Mouse (Mus musculus): ENCODE measurements around the gene Zfp473. TPM values are rescaled to one million over a fixed set of nuclear protein-coding genes. Genes with fewer than 3 reads are reported as not detected.
"Not testable (repeated sequence)": the region's sequence is repeated elsewhere in the genome, so short reads cannot be mapped to it uniquely, and the experiment has no call there.

Zfp473 gene
- polyA plus RNA-seq, 1 experiment from 2014 or later = 1.2 TPM

GRCm38 (mm10) chr7:44708093-44708492, 42.8 kb downstream of the Zfp473 start:
- H3K4me1 ChIP-seq; H3K36me3 ChIP-seq; H3K9ac ChIP-seq (replicated peaks); H3K4me2 ChIP-seq (replicated peaks); H3K4me3 ChIP-seq; H3K27ac ChIP-seq (replicated peaks); H3K27me3 ChIP-seq; H3K9me3 ChIP-seq; ATAC-seq (replicated peaks): not testable (repeated sequence)
- WGBS = 90% methylated on average over 6 of the region's 6 CpGs

GRCm38 (mm10) chr7:44707169-44707675, 43.6 kb downstream of the Zfp473 start:
- Histone ChIP-seq H3K4me1 (no peaks in the 10 kb centered on the region), H3K36me3 (no peaks in the 10 kb centered on the region), H3K27me3 (no peaks in the 10 kb centered on the region), H3K4me2 (replicated peaks) (no peak overlapping the region), H3K4me3 (no peak overlapping the region), H3K9ac (replicated peaks) (no peak overlapping the region), H3K27ac (replicated peaks) (no peak overlapping the region), H3K9me3 (no peaks in the 10 kb centered on the region)
- ATAC-seq (replicated peaks) = no peak
- 92% methylated on average over 5 of the region's 5 CpGs for WGBS

- Histone ChIP-seq H3K4me2 (replicated peaks) (no peak overlapping the region), H3K27ac (replicated peaks) (no peak overlapping the region), H3K9me3 (no peaks in the 10 kb centered on the region), H3K36me3 (no peaks in the 10 kb centered on the region), H3K9ac (replicated peaks) (no peak overlapping the region), H3K4me3 (no peak overlapping the region), H3K27me3 (no peaks in the 10 kb centered on the region), H3K4me1 (no peaks in the 10 kb centered on the region)
- ATAC-seq (replicated peaks) = no peak
These were observed 44.5 kb downstream of the Zfp473 start for GRCm38 (mm10) chr7:44706322-44706721.

GRCm38 (mm10) chr7:44705086-44705485, 45.8 kb downstream of the Zfp473 start:
- no peaks in the 10 kb centered on the region for H3K27me3 ChIP-seq
- H3K9ac ChIP-seq (replicated peaks) = no peak overlapping the region
- no peak for ATAC-seq (replicated peaks)
- H3K4me2 ChIP-seq (replicated peaks) = no peak overlapping the region
- no peak overlapping the region for H3K4me3 ChIP-seq
- H3K9me3 ChIP-seq = no peaks in the 10 kb centered on the region
- H3K4me1 ChIP-seq = no peaks in the 10 kb centered on the region
- no peak overlapping the region for H3K27ac ChIP-seq (replicated peaks)
- WGBS = 92% methylated on average over 4 of the region's 4 CpGs
- H3K36me3 ChIP-seq = no peaks in the 10 kb centered on the region

- WGBS = 52% methylated on average over 3 of the region's 3 CpGs
- Histone ChIP-seq H3K4me3 (no peak overlapping the region), H3K27me3 (no peaks in the 10 kb centered on the region), H3K36me3 (no peaks in the 10 kb centered on the region), H3K4me1 (no peaks in the 10 kb centered on the region), H3K27ac (replicated peaks) (no peak overlapping the region), H3K9ac (replicated peaks) (no peak overlapping the region), H3K9me3 (no peaks in the 10 kb centered on the region), H3K4me2 (replicated peaks) (no peak overlapping the region)
- ATAC-seq (replicated peaks) = no peak
These were observed 46.5 kb downstream of the Zfp473 start for GRCm38 (mm10) chr7:44704363-44704762.

GRCm38 (mm10) chr7:44702985-44703384, 47.9 kb downstream of the Zfp473 start:
- Histone ChIP-seq H3K36me3 (no peaks in the 10 kb centered on the region), H3K27me3 (no peaks in the 10 kb centered on the region), H3K27ac (replicated peaks) (no peak overlapping the region), H3K4me2 (replicated peaks) (no peak overlapping the region), H3K9me3 (no peaks in the 10 kb centered on the region), H3K4me1 (no peaks in the 10 kb centered on the region), H3K9ac (replicated peaks) (no peak overlapping the region), H3K4me3 (no peak overlapping the region)
- WGBS = 79% methylated on average over 8 of the region's 8 CpGs
- no peak for ATAC-seq (replicated peaks)

- WGBS = 3% methylated on average over 6 of the region's 6 CpGs
- no peaks in the 10 kb centered on the region for H3K9me3 ChIP-seq
- H3K27me3 ChIP-seq = no peaks in the 10 kb centered on the region
- no peak overlapping the region for H3K4me3 ChIP-seq
- no peak overlapping the region for H3K9ac ChIP-seq (replicated peaks)
- H3K36me3 ChIP-seq = no peaks in the 10 kb centered on the region
- no peak overlapping the region for H3K4me2 ChIP-seq (replicated peaks)
- H3K4me1 ChIP-seq = peaks cover 9% of the 10 kb centered on the region; the same call in 1 of the 2 replicates
- H3K27ac ChIP-seq (replicated peaks) = no peak overlapping the region
- ATAC-seq (replicated peaks) = peak; percentile 64; the same call in 1 of the 2 replicates
These were observed 48.9 kb downstream of the Zfp473 start for GRCm38 (mm10) chr7:44701921-44702320.

- no peak overlapping the region for H3K9ac ChIP-seq (replicated peaks)
- H3K9me3 ChIP-seq = no peaks in the 10 kb centered on the region
- no peaks in the 10 kb centered on the region for H3K36me3 ChIP-seq
- no peak for ATAC-seq (replicated peaks)
- no peak overlapping the region for H3K4me3 ChIP-seq
- no peaks in the 10 kb centered on the region for H3K27me3 ChIP-seq
- H3K27ac ChIP-seq (replicated peaks) = no peak overlapping the region
- WGBS = 69% methylated on average over 7 of the region's 7 CpGs
- H3K4me2 ChIP-seq (replicated peaks) = no peak overlapping the region
- peaks cover 12% of the 10 kb centered on the region; the same call in 1 of the 2 replicates for H3K4me1 ChIP-seq
These were observed 52.9 kb downstream of the Zfp473 start for GRCm38 (mm10) chr7:44697980-44698379.

- Histone ChIP-seq H3K4me1 (peaks cover 12% of the 10 kb centered on the region; the same call in 1 of the 2 replicates), H3K4me2 (replicated peaks) (0 out of 2 replicates have a peak overlapping the region, but pooled peaks have one; percentile 10), H3K9me3 (no peaks in the 10 kb centered on the region), H3K36me3 (no peaks in the 10 kb centered on the region), H3K4me3 (no peak overlapping the region), H3K27me3 (no peaks in the 10 kb centered on the region), H3K27ac (replicated peaks) (no peak overlapping the region), H3K9ac (replicated peaks) (no peak overlapping the region)
- no peak for ATAC-seq (replicated peaks)
- 11% methylated on average over 20 of the region's 20 CpGs for WGBS
These were observed 53.6 kb downstream of the Zfp473 start for GRCm38 (mm10) chr7:44697191-44697710.

- H3K9me3 ChIP-seq = no peaks in the 10 kb centered on the region
- no peak for ATAC-seq (replicated peaks)
These were observed 55.6 kb downstream of the Zfp473 start for GRCm38 (mm10) chr7:44695223-44695622.

GRCm38 (mm10) chr7:44693427-44694175, 57.2 kb downstream of the Zfp473 start:
- Histone ChIP-seq H3K4me2 (replicated peaks) (no peak overlapping the region), H3K27me3 (no peaks in the 10 kb centered on the region), H3K9me3 (no peaks in the 10 kb centered on the region), H3K4me3 (no peak overlapping the region), H3K36me3 (no peaks in the 10 kb centered on the region), H3K9ac (replicated peaks) (no peak overlapping the region), H3K27ac (replicated peaks) (no peak overlapping the region), H3K4me1 (peaks cover 12% of the 10 kb centered on the region; the same call in 1 of the 2 replicates)
- ATAC-seq (replicated peaks) = no peak
- WGBS = 82% methylated on average over 10 of the region's 10 CpGs

More at GRCm38 (mm10) chr7:44695223-44695622, 55.6 kb downstream of the Zfp473 start:
- 90% methylated on average over 4 of the region's 4 CpGs for WGBS
- no peaks in the 10 kb centered on the region for H3K27me3 ChIP-seq
- H3K4me2 ChIP-seq (replicated peaks) = no peak overlapping the region
- H3K4me1 ChIP-seq = peaks cover 12% of the 10 kb centered on the region; the same call in 1 of the 2 replicates
- H3K9ac ChIP-seq (replicated peaks) = no peak overlapping the region
- H3K27ac ChIP-seq (replicated peaks) = no peak overlapping the region
- H3K36me3 ChIP-seq = no peaks in the 10 kb centered on the region
- H3K4me3 ChIP-seq = no peak overlapping the region

- Histone ChIP-seq H3K4me1 (peaks cover 15% of the 10 kb centered on the region), H3K9me3 (no peaks in the 10 kb centered on the region), H3K27ac (replicated peaks) (no peak overlapping the region), H3K4me3 (no peak overlapping the region), H3K27me3 (no peaks in the 10 kb centered on the region), H3K36me3 (no peaks in the 10 kb centered on the region), H3K4me2 (replicated peaks) (no peak overlapping the region), H3K9ac (replicated peaks) (no peak overlapping the region)
- 81% methylated on average over 7 of the region's 7 CpGs for WGBS
- ATAC-seq (replicated peaks) = no peak
These were observed 61.5 kb downstream of the Zfp473 start for GRCm38 (mm10) chr7:44689331-44689730.

All from forebrain, embryonic 15.5 days (tissue).